Mouse (Mus musculus) liver, embryonic 11.5 days (tissue): ENCODE results near the gene Ccdc180. TPM values are rescaled to one million over a fixed set of nuclear protein-coding genes. Genes with fewer than 3 reads are reported as not detected.
A peak's percentile ranks its signal among the peaks of the same experiment; 100 is the strongest.

Experiments used
- ATAC-seq: fragments of 200-750 bp; cut with Nextera tagmentation; replicated peaks from 2 replicates; pipeline ENCODE4 v1.8.0; 2017; ENCODE audit warnings: moderate number of reproducible peaks, mild to moderate bottlenecking, moderate TSS enrichment, moderate library complexity; ENCODE audit not compliant: low FRiP score
- DNase-seq: peaks from one replicate; pipeline ENCODE4 v3.0.0-alpha.2; 2017; ENCODE audit warnings: low spot score
- H3K27ac ChIP-seq: fragments of 300-500 bp; sonication (generic); 2 replicates; pipeline ENCODE4 v1.5.1; 2014; ENCODE audit warnings: mild to moderate bottlenecking, low read depth, low read length, control low read depth
- H3K27me3 ChIP-seq: fragments of 300-500 bp; sonication (generic); replicated peaks from 2 replicates; pipeline ENCODE4 v1.6.1; 2014; ENCODE audit warnings: low read length, mixed read lengths; ENCODE audit not compliant: control insufficient read depth, insufficient read depth
- H3K36me3 ChIP-seq: fragments of 300-500 bp; sonication (generic); 2 replicates; pipeline ENCODE4 v1.6.1; 2014; ENCODE audit warnings: mild to moderate bottlenecking, low read length, moderate library complexity, mixed read lengths; ENCODE audit not compliant: control insufficient read depth, insufficient read depth
- H3K4me1 ChIP-seq: fragments of 300-500 bp; sonication (generic); replicated peaks from 2 replicates; pipeline ENCODE4 v1.6.1; 2014; ENCODE audit warnings: low read length, mixed read lengths; ENCODE audit not compliant: control insufficient read depth, insufficient read depth
- H3K4me2 ChIP-seq: fragments of 300-500 bp; sonication (generic); 2 replicates; pipeline ENCODE4 v1.6.1; 2014; ENCODE audit warnings: mild to moderate bottlenecking, control low read depth, moderate library complexity
- H3K4me3 ChIP-seq: fragments of 300-500 bp; sonication (generic); 2 replicates; pipeline ENCODE4 v1.5.1; 2014; ENCODE audit warnings: low read depth, low read length, control low read depth
- H3K9ac ChIP-seq: fragments of 300-500 bp; sonication (generic); 2 replicates; pipeline ENCODE4 v1.6.1; 2014; ENCODE audit warnings: low read depth, low read length, control low read depth
- H3K9me3 ChIP-seq: fragments of 300-500 bp; sonication (generic); 2 replicates; pipeline ENCODE4 v1.6.1; 2016; ENCODE audit warnings: low read length, inconsistent platforms, mixed read lengths; ENCODE audit not compliant: control insufficient read depth
- WGBS: fragments of 180-500 bp; shearing (Covaris S2); extraction: QIAGEN DNeasy Blood & Tissue Kit; methylation state at CpG from one replicate; pipeline ENCODE4 v1.1.7; 2014; 5-methylcytosine and 5-hydroxymethylcytosine counted together
- polyA plus RNA-seq: library from polyadenylated mRNA; unstranded; fragments of >200 nt; fragmentation: Nextera tagmentation; extraction: Ambion mirVana; gene quantifications from 2 replicates; pipeline ENCODE4 v1.2.1, GENCODE M21; 2014

The Ccdc180 gene
- polyA plus RNA-seq, 1 experiment from 2014 or later, result 0.10 TPM

DNA sequence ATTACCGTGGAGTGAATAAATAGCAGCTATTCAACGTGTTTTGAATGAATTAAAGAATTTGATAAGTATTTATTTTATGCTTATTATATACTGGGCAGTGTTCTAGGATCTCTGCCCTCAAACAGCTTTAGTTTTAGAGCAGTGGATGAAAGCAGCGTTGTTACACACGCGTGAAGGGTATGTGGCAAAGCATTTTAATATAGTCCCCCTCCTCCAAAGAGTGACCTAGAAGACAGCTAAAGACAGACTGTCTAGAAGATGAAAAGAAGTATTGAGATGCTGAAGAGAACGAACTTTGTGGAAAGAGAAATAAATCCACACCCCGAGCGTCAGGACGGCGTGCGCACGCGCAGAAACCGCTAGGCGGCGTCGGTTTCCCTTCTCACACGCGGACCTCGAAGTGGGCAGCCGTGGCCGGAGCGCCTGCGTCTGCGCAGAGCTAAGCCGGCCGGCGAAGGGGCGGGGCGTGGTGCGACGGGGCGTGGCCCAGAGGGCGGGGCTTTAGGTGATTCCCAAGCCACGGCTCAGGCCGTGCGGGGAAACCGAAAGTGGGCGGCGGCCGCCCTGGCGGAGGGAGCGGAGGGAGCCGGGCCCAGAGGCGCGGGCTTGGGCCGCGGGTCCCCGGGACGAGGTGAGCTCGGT, 81.8 kb downstream of the Ccdc180 start:
- H3K9ac ChIP-seq, result peak overlapping the region; percentile 75
- WGBS, result 3% methylated on average over 44 of the region's 51 CpGs
- no peak overlapping the region for H3K27ac ChIP-seq

DNA sequence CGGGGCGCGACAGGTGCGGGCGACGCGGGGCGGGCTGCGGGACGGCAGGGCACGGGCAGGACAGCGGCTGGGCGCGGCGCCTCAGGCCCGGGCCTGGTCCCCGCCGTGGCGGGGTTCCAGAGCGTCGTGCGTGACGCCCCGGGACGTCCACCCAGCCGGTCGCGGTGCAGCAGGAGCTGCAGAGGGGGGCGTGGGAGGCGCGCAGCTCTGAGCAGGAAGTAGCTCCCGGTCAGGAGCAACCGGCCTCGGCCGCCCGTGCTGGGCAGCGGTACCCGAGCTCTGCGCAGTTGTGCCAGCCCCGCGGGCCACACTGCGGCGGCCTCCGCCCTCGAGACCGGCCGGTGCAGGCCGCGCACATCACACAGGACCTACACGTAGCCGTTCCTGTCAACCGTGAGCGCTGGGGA, 82.3 kb downstream of the Ccdc180 start:
- H3K4me3 ChIP-seq, result peak overlapping the region; percentile 92
- DNase-seq (peak; percentile 57), ATAC-seq (peak; percentile 55)
- H3K36me3 ChIP-seq, result no peaks in the 10 kb centered on the region
- no peak overlapping the region for H3K27ac ChIP-seq
- no peaks in the 10 kb centered on the region; the same call in none of the 2 replicates for H3K4me1 ChIP-seq
- H3K4me2 ChIP-seq, result peak overlapping the region; percentile 98
- no peaks in the 10 kb centered on the region; the same call in 1 of the 2 replicates for H3K27me3 ChIP-seq
- no peaks in the 10 kb centered on the region for H3K9me3 ChIP-seq
- H3K9ac ChIP-seq, result peak overlapping the region; percentile 75
- WGBS, result under 1% methylated on average over 38 of the region's 53 CpGs

More for the DNA sequence above, 81.8 kb downstream of the Ccdc180 start:
- H3K4me3 ChIP-seq, result peak overlapping the region; percentile 92
- H3K36me3 ChIP-seq, result no peaks in the 10 kb centered on the region
- DNase-seq, result peak; percentile 98
- H3K27me3 ChIP-seq, result no peaks in the 10 kb centered on the region; the same call in 1 of the 2 replicates
- peak; percentile 97 for ATAC-seq
- peaks cover under 1% of the 10 kb centered on the region for H3K4me1 ChIP-seq
- peak overlapping the region; percentile 98 for H3K4me2 ChIP-seq
- no peaks in the 10 kb centered on the region for H3K9me3 ChIP-seq

DNA sequence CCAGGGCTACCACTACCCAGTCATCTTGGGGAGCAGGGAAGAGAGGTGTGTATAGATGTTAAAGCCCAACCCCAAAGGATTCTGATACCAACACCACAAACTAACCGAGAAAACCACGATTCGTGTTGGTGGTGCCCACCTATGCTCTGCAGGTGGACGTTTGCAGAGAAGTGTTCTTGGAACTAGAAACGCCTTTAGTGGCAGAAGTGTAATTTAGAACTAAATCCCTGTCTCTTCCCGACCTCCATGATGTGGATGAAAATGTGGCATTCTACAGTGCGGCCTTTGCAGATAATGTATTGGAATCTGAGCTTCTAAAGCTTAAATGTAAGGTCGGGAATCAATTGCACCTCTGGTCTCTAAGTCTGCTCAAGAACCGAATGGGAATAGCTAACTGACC, 82.8 kb downstream of the Ccdc180 start:
- Histone ChIP-seq H3K9me3 (no peaks in the 10 kb centered on the region), H3K4me3 (peak overlapping the region; percentile 92), H3K27me3 (no peaks in the 10 kb centered on the region; the same call in 1 of the 2 replicates), H3K36me3 (no peaks in the 10 kb centered on the region), H3K4me1 (no peaks in the 10 kb centered on the region; the same call in 1 of the 2 replicates), H3K9ac (peak overlapping the region; percentile 75), H3K27ac (no peak overlapping the region), H3K4me2 (peak overlapping the region; percentile 98)
- 41% methylated on average over 9 of the region's 9 CpGs for whole genome bisulfite sequencing
- DNase-seq (no peak), ATAC-seq (peak; percentile 19; the same call in 1 of the 2 replicates)

DNA sequence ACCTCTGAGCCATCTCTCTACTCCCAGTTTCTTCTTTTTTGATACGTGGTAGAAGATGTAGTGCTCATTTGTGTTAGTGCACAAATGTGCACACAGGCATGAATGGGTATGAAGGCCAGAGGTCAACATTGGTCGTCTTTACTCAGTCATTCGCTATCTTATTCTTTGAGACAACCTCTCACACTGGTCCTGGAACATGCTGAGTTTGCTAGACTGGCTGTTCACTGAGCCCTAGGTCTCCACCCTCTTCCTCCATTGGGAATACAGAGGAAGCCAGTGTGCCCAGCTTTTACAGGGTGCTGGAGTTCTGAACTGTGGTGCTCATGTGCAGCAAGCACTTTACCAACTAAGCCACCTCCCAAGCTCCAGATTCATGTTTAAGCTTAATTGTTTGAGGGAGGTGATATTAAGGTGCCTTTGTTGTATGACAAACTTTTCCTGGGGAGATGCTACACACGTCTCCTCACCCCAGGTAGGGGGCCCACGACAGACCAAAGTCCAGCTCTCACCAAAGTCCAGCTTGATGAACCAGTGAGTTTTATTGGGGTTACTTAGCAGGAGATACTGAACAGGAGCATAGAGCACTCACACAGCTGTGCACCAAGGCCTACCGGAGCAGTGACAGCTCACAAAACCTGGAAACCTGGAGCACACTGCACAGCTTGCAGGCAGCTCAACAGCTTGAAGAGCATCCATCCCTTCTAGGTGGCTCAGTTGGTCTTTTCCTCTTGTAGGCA, 87.0 kb downstream of the Ccdc180 start:
- H3K9ac ChIP-seq, result no peak overlapping the region
- H3K9me3 ChIP-seq, result no peaks in the 10 kb centered on the region
- no peak overlapping the region for H3K4me3 ChIP-seq
- no peaks in the 10 kb centered on the region for H3K4me1 ChIP-seq
- DNase-seq (no peak), ATAC-seq (no peak)
- H3K27me3 ChIP-seq, result no peaks in the 10 kb centered on the region; the same call in none of the 2 replicates
- H3K36me3 ChIP-seq, result no peaks in the 10 kb centered on the region
- H3K27ac ChIP-seq, result no peak overlapping the region
- WGBS, result 79% methylated on average over 6 of the region's 6 CpGs
- H3K4me2 ChIP-seq, result no peak overlapping the region

DNA sequence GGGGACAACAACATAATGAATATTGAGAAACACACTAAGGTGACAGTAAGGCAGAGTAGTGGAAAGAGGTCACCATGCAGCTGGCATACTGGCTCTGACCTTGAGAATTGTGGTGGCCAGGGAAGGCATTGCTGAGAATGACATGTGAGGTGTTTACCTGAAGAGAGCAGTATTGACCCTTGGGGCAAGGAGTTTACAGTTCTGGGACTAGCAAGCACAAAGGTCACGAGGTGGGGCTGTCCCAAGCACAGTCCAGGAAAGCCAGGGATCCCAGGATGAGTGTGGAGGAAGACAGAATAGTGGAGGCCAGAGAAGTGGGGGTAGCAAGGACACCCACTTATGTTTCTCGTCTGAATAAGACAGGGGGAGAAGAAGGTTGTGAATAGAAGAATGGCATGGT, 89.8 kb downstream of the Ccdc180 start:
- Histone ChIP-seq H3K4me2 (no peak overlapping the region), H3K4me3 (no peak overlapping the region), H3K4me1 (no peaks in the 10 kb centered on the region), H3K9ac (no peak overlapping the region), H3K27me3 (no peaks in the 10 kb centered on the region; the same call in 1 of the 2 replicates), H3K36me3 (no peaks in the 10 kb centered on the region), H3K9me3 (no peaks in the 10 kb centered on the region), H3K27ac (no peak overlapping the region)
- ATAC-seq, result no peak
- 35% methylated on average over 2 of the region's 2 CpGs for WGBS
- no peak for DNase-seq

DNA sequence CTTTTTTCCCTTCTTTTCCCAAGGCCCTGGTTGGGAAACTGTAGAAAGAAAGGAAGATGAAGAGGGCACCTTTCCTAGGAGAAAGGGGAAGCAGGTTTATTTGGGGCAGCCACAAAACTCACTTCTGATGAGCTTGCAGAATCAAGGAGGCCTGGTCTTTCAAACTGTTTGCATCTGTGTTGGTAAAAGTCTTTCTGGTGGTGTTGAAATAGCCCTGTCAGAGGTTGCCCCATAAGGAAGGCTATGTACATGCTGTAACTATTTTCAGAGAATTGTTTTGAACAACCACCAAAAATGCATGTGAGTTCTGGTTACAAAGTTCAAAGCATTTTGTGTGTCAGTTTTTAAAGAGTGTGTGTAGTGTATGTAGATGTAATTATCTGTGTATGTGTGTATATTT, 91.0 kb downstream of the Ccdc180 start:
- Histone ChIP-seq H3K27me3 (no peaks in the 10 kb centered on the region; the same call in 1 of the 2 replicates), H3K4me1 (no peaks in the 10 kb centered on the region; the same call in 1 of the 2 replicates), H3K4me3 (no peak overlapping the region), H3K27ac (no peak overlapping the region), H3K4me2 (no peak overlapping the region), H3K9ac (no peak overlapping the region), H3K9me3 (no peaks in the 10 kb centered on the region), H3K36me3 (no peaks in the 10 kb centered on the region)
- DNase-seq (no peak), ATAC-seq (no peak)

DNA sequence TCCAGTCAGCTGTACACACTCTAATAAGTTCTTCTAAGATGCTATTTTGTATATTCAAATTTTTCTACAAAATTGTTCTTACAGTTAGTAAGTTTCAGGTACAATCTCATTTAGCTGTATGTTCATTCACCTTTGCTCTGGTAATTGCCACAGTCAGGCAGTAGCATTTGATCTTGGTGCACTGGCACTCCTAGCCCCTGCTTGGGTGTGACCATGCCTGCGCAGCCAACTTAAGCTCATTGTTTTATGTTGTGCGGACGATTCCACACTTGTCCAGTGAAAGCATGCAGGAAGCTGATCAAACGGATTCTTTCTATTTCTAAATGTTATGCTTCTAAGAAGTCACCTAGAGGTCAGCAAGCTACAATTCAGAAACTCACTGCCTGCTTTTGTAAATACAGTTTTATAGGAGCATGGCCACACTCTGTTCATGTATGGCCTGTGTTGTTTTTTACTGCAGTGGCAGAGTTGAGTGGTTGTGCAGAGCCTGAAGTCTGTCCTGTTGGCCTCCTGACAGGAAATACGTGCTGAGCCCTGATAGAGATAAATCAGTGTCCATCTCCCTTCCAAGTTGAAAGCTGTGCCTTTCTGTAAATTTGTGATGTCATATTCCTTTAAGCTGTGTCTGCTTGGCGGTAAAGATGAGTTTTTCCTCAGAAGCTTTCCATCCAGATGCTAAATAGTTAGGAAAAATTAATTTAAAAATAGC, 100.5 kb downstream of the Ccdc180 start:
- DNase-seq (no peak), ATAC-seq (no peak)
- Histone ChIP-seq H3K4me1 (peaks cover 3% of the 10 kb centered on the region; the same call in 1 of the 2 replicates), H3K4me3 (no peak overlapping the region), H3K27me3 (no peaks in the 10 kb centered on the region), H3K36me3 (no peaks in the 10 kb centered on the region), H3K27ac (no peak overlapping the region), H3K9ac (no peak overlapping the region), H3K9me3 (no peaks in the 10 kb centered on the region), H3K4me2 (no peak overlapping the region)
- 59% methylated on average over 6 of the region's 6 CpGs for WGBS

DNA sequence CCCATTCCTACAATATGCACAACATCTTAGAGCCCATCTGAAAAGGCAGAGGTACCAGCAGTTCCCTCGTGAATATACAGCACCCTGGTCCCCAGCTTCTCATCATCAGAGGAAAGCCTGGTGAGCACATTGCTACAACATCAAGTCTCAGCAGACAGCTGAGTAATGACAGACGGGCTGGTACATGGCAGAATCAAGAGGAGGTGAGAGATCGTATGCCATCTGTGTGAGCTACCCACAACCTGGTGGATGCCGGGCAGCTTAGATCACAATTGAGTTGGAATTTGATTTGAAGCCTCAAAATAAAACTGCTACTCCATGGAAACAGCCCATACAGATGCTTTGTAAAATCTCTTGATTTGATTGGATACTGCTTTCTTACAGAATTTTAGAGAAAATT, 108.4 kb downstream of the Ccdc180 start:
- H3K27ac ChIP-seq, result no peak overlapping the region
- H3K4me3 ChIP-seq, result no peak overlapping the region
- no peaks in the 10 kb centered on the region for H3K36me3 ChIP-seq
- H3K27me3 ChIP-seq, result no peaks in the 10 kb centered on the region; the same call in 1 of the 2 replicates
- WGBS, result 78% methylated on average over 4 of the region's 4 CpGs
- no peak for DNase-seq
- ATAC-seq, result no peak
- no peak overlapping the region for H3K4me2 ChIP-seq
- no peaks in the 10 kb centered on the region for H3K4me1 ChIP-seq
- no peaks in the 10 kb centered on the region for H3K9me3 ChIP-seq
- H3K9ac ChIP-seq, result no peak overlapping the region
